Mouse (Mus musculus) Patski (cell line): ENCODE measurements around the gene Ccdc155. TPM values are rescaled to one million over a fixed set of nuclear protein-coding genes. Genes with fewer than 3 reads are reported as not detected.

ENCODE experiments used
- ATAC-seq: fragments of 100-300 bp; one replicate; pipeline ENCODE4 v1.8.0; 2021
- CTCF ChIA-PET: fragments of 350-600 bp; sonication (Branson Sonifier 250); formaldehyde crosslinking; loops from one replicate; lab custom pipeline; 2022; ENCODE audit warnings: inconsistent platforms; lab: Charles Lee
- POLR2A ChIA-PET: fragments of 350-600 bp; sonication (Branson Sonifier 250); formaldehyde crosslinking; loops from one replicate; lab custom pipeline; 2022; ENCODE audit warnings: antibody characterized with exemption, inconsistent platforms; lab: Charles Lee
- DNase-seq: peaks from one replicate; pipeline ENCODE4 v3.0.0-alpha.2; 2011; ENCODE audit warnings: low read depth, low spot score
- H3K27me3 ChIP-seq: fragments of 371-371 bp; one replicate; pipeline ENCODE4 v1.5.1; 2021
- CTCF ChIP-seq: fragments of 100-300 bp; IDR thresholded peaks from one replicate; pipeline ENCODE4 v1.5.1; 2021
- in situ Hi-C: fragments of 300-500 bp; cut with MboI; formaldehyde crosslinking; loops from 3 replicates; pipeline ENCODE4 v1.11.1; 2018; ENCODE audit warnings: low pct_unique_long_range_greater_than_20kb, mixed read lengths
- polyA plus RNA-seq: library from polyadenylated mRNA; unstranded; gene quantifications from one replicate; pipeline ENCODE4 v1.2.3, GENCODE M21; 2021

Gene Ccdc155
- polyA plus RNA-seq, 1 experiment from 2014 or later = 0.03 TPM

DNA sequence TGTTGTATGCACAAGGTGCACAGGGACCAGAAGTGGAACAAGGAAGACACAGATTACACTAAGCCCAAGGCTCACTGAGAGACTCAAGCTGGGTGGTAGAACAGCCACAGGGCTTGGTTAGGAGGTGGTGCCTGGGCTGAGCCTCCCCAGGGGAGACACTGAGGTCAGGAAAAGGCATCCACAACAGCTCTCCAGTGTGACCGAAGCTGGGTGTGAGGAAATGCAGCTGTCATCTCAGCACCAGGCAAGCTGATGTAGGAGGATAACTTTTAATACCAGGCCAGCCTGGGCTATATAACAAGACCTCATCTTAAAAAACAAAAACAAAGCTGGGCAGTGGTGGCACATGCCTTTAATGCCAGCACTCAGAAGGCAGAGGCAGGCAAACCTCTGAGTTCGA lies 13.5 kb downstream of the Ccdc155 start:
- no peak for TF ChIP-seq CTCF
- H3K27me3 ChIP-seq = peaks cover 49% of the 10 kb centered on the region
- ChIA-PET POLR2A (no interaction called here), CTCF (no interaction called here)
- in situ Hi-C loops = no loop called here
- ATAC-seq = no peak
- no peak for DNase-seq

DNA sequence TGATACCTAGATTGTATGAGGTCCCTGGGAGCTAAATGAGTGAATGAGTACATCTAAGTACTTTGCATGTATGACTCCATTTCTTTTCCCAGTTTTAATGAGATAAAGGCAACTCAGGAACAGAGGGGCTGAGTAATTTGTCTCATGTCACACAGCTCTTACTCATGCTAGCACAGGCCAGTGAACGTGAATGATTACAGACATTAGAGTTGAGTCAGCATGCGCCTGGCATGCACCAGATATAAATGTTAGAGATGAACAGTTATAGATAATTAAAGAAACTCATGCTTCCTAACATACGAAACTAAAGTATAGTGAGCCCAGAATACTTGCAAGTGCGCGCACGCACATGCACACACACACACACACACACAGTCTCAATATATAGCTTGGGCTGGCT lies 14.5 kb downstream of the Ccdc155 start:
- peaks cover 57% of the 10 kb centered on the region for H3K27me3 ChIP-seq
- POLR2A ChIA-PET = interaction anchor here (0.6 kb wide), 1 partner anchor 205 kb away, joined by 3 read pairs; no protein-coding TSS in a partner anchor
- DNase-seq (no peak), ATAC-seq (no peak)
- no peak for TF ChIP-seq CTCF
- CTCF ChIA-PET = interaction anchor here (1.4 kb wide), 1 partner anchor 9 kb away, joined by 5 read pairs; no protein-coding TSS in a partner anchor
- in situ Hi-C loops = no loop called here

DNA sequence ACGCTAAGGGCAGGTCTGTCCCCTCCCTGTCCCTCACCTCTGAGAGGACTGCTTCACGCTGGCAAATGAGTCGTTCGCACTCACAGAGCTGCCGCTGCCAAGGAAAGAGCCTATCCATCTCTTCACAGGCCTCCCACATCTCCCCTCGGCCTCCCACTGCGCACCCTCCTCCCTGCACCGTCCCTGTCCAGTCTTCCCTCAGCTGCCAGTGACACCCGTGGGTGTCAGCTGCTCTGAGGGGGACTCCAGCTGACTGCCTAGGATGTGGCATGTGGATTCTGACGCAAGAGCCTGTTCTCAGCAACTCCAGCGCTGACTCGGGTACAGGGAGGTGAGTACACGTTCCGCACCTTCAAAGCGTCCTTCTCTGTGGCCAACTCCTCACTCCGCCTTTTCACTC lies 15.1 kb downstream of the Ccdc155 start:
- ATAC-seq (no peak), DNase-seq (no peak)
- ChIA-PET CTCF (interaction anchor here (1.4 kb wide), 1 partner anchor 9 kb away, joined by 5 read pairs; no protein-coding TSS in a partner anchor), POLR2A (interaction anchor here (0.6 kb wide), 1 partner anchor 204 kb away, joined by 3 read pairs; no protein-coding TSS in a partner anchor)
- no peak for TF ChIP-seq CTCF
- H3K27me3 ChIP-seq = peaks cover 59% of the 10 kb centered on the region
- in situ Hi-C loops = no loop called here

GRCm38 (mm10) chr7:45185921-45186320 lies 18.8 kb downstream of the Ccdc155 start:
- DNase-seq (no peak), ATAC-seq (no peak)
- peaks cover 73% of the 10 kb centered on the region for H3K27me3 ChIP-seq
- in situ Hi-C loops = no loop called here
- CTCF ChIA-PET = interaction anchor here (2.1 kb wide), 1 partner anchor 24 kb away, joined by 6 read pairs; no protein-coding TSS in a partner anchor
- no peak for TF ChIP-seq CTCF
- POLR2A ChIA-PET = no interaction called here

- CTCF ChIA-PET = no interaction called here
- peaks cover 74% of the 10 kb centered on the region for H3K27me3 ChIP-seq
- POLR2A ChIA-PET = no interaction called here
- in situ Hi-C loops = no loop called here
- ATAC-seq (no peak), DNase-seq (no peak)
- no peak for TF ChIP-seq CTCF
Observed at GRCm38 (mm10) chr7:45183672-45184071, 21.0 kb downstream of the Ccdc155 start.

GRCm38 (mm10) chr7:45182606-45183005 lies 22.1 kb downstream of the Ccdc155 start:
- ATAC-seq = no peak
- in situ Hi-C loops = no loop called here
- ChIA-PET CTCF (interaction anchor here (0.5 to 1.1 kb wide), 3 partner anchors 20 to 221 kb away, joined by 3 read pairs; no protein-coding TSS in a partner anchor), POLR2A (interaction anchor here (1.6 kb wide), 1 partner anchor 11 kb away, joined by 5 read pairs; no protein-coding TSS in a partner anchor)
- TF ChIP-seq CTCF = no peak
- no peak for DNase-seq
- H3K27me3 ChIP-seq = peaks cover 70% of the 10 kb centered on the region

GRCm38 (mm10) chr7:45182199-45182601 lies 22.5 kb downstream of the Ccdc155 start:
- DNase-seq (peak; percentile 46), ATAC-seq (peak; percentile 52)
- POLR2A ChIA-PET = interaction anchor here (1.6 kb wide), 1 partner anchor 12 kb away, joined by 5 read pairs; no protein-coding TSS in a partner anchor
- in situ Hi-C loops = no loop called here
- H3K27me3 ChIP-seq = peaks cover 74% of the 10 kb centered on the region
- CTCF ChIA-PET = interaction anchor here (0.5 to 1.1 kb wide), 3 partner anchors 19 to 222 kb away, joined by 3 read pairs; no protein-coding TSS in a partner anchor
- no peak for TF ChIP-seq CTCF

GRCm38 (mm10) chr7:45181540-45181939 lies 23.2 kb downstream of the Ccdc155 start:
- ATAC-seq (no peak), DNase-seq (no peak)
- POLR2A ChIA-PET = no interaction called here
- H3K27me3 ChIP-seq = peaks cover 74% of the 10 kb centered on the region
- CTCF ChIA-PET = no interaction called here
- TF ChIP-seq CTCF = no peak
- in situ Hi-C loops = no loop called here

GRCm38 (mm10) chr7:45180896-45181477 lies 23.7 kb downstream of the Ccdc155 start, which contains the start of gene Pth2:
TSS of gene Pth2 (plus strand) at chr7:45180995.
- ChIA-PET POLR2A (no interaction called here), CTCF (no interaction called here)
- TF ChIP-seq CTCF = no peak
- in situ Hi-C loops = no loop called here
- ATAC-seq (no peak), DNase-seq (no peak)
- peaks cover 68% of the 10 kb centered on the region for H3K27me3 ChIP-seq

DNA sequence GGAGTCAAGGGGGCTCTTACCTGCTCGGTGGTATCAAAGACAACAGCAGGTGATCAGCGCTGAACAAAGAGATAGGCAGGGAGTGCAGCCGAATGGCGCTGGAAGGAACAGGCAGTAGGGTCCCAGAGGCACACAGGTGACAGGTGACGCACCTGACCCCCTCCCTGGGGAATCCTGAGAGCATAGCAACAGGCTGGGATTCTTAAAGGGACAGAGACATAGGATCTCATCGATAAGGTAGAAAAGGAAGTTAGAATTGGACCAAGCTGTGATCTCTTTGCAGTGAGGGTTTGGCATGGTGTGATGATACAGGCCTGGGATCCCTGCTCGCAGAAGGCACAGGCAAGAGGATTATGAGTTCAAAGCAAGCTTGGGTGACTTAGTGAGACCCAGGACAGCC lies 25.2 kb downstream of the Ccdc155 start, which contains the start of gene Gfy:
TSS of gene Gfy (minus strand) at position 101 of the 400 bp plus-strand sequence.
- DNase-seq (no peak), ATAC-seq (no peak)
- no peak for TF ChIP-seq CTCF
- peaks cover 62% of the 10 kb centered on the region for H3K27me3 ChIP-seq
- POLR2A ChIA-PET = no interaction called here
- CTCF ChIA-PET = no interaction called here
- in situ Hi-C loops = no loop called here

DNA sequence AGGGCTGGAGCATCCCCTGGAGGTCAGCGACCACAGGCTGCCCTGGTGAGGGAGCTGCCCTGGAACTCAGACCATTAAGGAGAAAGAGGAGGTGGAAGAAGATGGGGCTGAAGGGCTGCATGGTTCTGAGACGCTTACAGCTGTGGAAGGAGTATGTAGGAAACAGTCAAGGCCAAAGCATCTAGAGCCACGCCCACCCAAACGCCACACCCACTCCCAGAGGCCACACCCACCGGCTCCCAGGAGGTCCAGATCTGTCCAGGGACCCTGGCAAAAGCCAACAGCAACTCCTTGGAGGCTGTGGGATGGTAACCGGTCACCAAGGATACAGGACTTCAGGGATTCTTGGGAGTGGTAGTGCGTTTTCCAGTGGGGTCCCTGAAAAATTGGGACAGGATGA lies 26.1 kb downstream of the Ccdc155 start:
- CTCF ChIA-PET = no interaction called here
- POLR2A ChIA-PET = no interaction called here

More for the DNA sequence above, 26.1 kb downstream of the Ccdc155 start:
- in situ Hi-C loops = no loop called here
- peaks cover 54% of the 10 kb centered on the region for H3K27me3 ChIP-seq
- DNase-seq (no peak), ATAC-seq (no peak)
- TF ChIP-seq CTCF = no peak
